Mouse (Mus musculus) frontal cortex, postnatal 25 days (tissue): ENCODE data around the gene Dctn1.

Experiments used
- DNase-seq, 2 experiments: peaks; one replicate each; pipeline ENCODE4 v3.0.0; 2022; ENCODE audit warnings: low spot score in 2 of 2

The Dctn1 gene

GRCm38 (mm10) chr6:83165607-83166242 lies at the start of gene Dctn1:
Gene Dctn1 (plus strand): TSS chr6:83165920.
- peak; percentile 85 to 91 for DNase-seq

- DNase-seq = no peak
Observed at GRCm38 (mm10) chr6:83116373-83117164, 49.2 kb upstream of the Dctn1 start.

- DNase-seq = no peak
Observed at GRCm38 (mm10) chr6:83117165-83117438, 48.6 kb upstream of the Dctn1 start.

GRCm38 (mm10) chr6:83117616-83118015 lies 48.1 kb upstream of the Dctn1 start:
- DNase-seq = no peak

- DNase-seq = no peak
Observed at GRCm38 (mm10) chr6:83118369-83118768, 47.4 kb upstream of the Dctn1 start.

- no peak for DNase-seq
Observed at GRCm38 (mm10) chr6:83118825-83119733, 46.6 kb upstream of the Dctn1 start.

GRCm38 (mm10) chr6:83119734-83120051 lies 46.0 kb upstream of the Dctn1 start:
- DNase-seq = no peak

- DNase-seq = peak; percentile 88 to 92
Observed at GRCm38 (mm10) chr6:83120930-83121862, 44.5 kb upstream of the Dctn1 start, which contains the start of gene Wbp1. Gene Wbp1 (minus strand): TSS chr6:83121559.

- no peak for DNase-seq
Observed at GRCm38 (mm10) chr6:83121863-83122710, 43.6 kb upstream of the Dctn1 start.

- no peak for DNase-seq
Observed at GRCm38 (mm10) chr6:83122961-83123360, 42.8 kb upstream of the Dctn1 start.

GRCm38 (mm10) chr6:83124851-83125312 lies 40.8 kb upstream of the Dctn1 start:
- peak; percentile 70 to 81 for DNase-seq

- no peak for DNase-seq
Observed at GRCm38 (mm10) chr6:83125331-83125730, 40.4 kb upstream of the Dctn1 start, which contains the start of gene Ino80b. Gene Ino80b (minus strand): TSS chr6:83125431.

GRCm38 (mm10) chr6:83127419-83127818 lies 38.3 kb upstream of the Dctn1 start:
- no peak for DNase-seq

- DNase-seq = no peak
Observed at GRCm38 (mm10) chr6:83131469-83132034, 34.2 kb upstream of the Dctn1 start.

- DNase-seq = no peak
Observed at GRCm38 (mm10) chr6:83132176-83132919, 33.4 kb upstream of the Dctn1 start.

- DNase-seq = no peak
Observed at GRCm38 (mm10) chr6:83134226-83134625, 31.5 kb upstream of the Dctn1 start.

GRCm38 (mm10) chr6:83134951-83135513 lies 30.7 kb upstream of the Dctn1 start, which contains the start of gene Rtkn:
Gene Rtkn (plus strand): TSS chr6:83135463.
- DNase-seq = no peak

- no peak for DNase-seq
Observed at GRCm38 (mm10) chr6:83135571-83136161, 30.1 kb upstream of the Dctn1 start.
